Mouse (Mus musculus) MEL (cell line): ENCODE data around the gene Pym1. TPM values are rescaled to one million over a fixed set of nuclear protein-coding genes. Genes with fewer than 3 reads are reported as not detected.
A peak's percentile ranks its signal among the peaks of the same experiment; 100 is the strongest.

Experiments
- DNase-seq: peaks from one replicate; pipeline ENCODE4 v3.0.0; 2011; ENCODE audit warnings: low read depth, low spot score
- H3K27ac ChIP-seq: 2 replicates; pipeline ENCODE4 v1.5.1; 2012; ENCODE audit warnings: low read depth, mild to moderate bottlenecking, control low read depth, low read length, moderate library complexity; ENCODE audit not compliant: control insufficient read depth
- H3K27me3 ChIP-seq, 2 experiments: fragments of 150-350 bp in 1 of 2; sonication (generic) in 1 of 2; 2 replicates each; pipeline ENCODE4 v1.6.1; 2012; ENCODE audit warnings: low read length in 2 of 2, mild to moderate bottlenecking in 2 of 2, improper control_type of control experiment in 1 of 2, moderate library complexity in 1 of 2; ENCODE audit not compliant: insufficient read depth in 2 of 2, control insufficient read depth in 1 of 2
- H3K36me3 ChIP-seq, 2 experiments: 2 replicates each; pipeline ENCODE4 v1.6.1; 2012 to 2014; ENCODE audit warnings: low read length in 2 of 2, improper control_type of control experiment in 1 of 2, inconsistent platforms in 1 of 2, mild to moderate bottlenecking in 1 of 2; ENCODE audit not compliant: insufficient read depth in 2 of 2, control insufficient read depth in 1 of 2
- H3K4me1 ChIP-seq, 2 experiments: fragments of 150-350 bp in 1 of 2; sonication (generic) in 1 of 2; 2 replicates each; pipeline ENCODE4 v1.6.1; 2012; ENCODE audit warnings: low read length in 2 of 2, improper control_type of control experiment in 1 of 2, mild to moderate bottlenecking in 1 of 2; ENCODE audit not compliant: insufficient read depth in 2 of 2, control insufficient read depth in 1 of 2
- H3K4me3 ChIP-seq, 2 experiments: fragments of 150-350 bp in 1 of 2; sonication (generic) in 1 of 2; 2 replicates each; pipeline ENCODE4 v1.5.1; 2012; ENCODE audit warnings: low read depth in 2 of 2, low read length in 2 of 2, mild to moderate bottlenecking in 2 of 2, moderate library complexity in 2 of 2, control low read depth in 1 of 2, improper control_type of control experiment in 1 of 2; ENCODE audit not compliant: control insufficient read depth in 1 of 2, insufficient read depth in 1 of 2
- H3K79me2 ChIP-seq: 2 replicates; pipeline ENCODE4 v1.6.1; 2012; ENCODE audit warnings: mild to moderate bottlenecking, low read length, moderate library complexity; ENCODE audit not compliant: control insufficient read depth, poor library complexity, insufficient read depth
- H3K9ac ChIP-seq: 2 replicates; pipeline ENCODE4 v1.6.1; 2012; ENCODE audit warnings: low read depth, mild to moderate bottlenecking, control low read depth, low read length, moderate library complexity; ENCODE audit not compliant: control insufficient read depth, poor library complexity, severe bottlenecking
- H3K9me3 ChIP-seq: fragments of 150-350 bp; sonication (generic); replicated peaks from 2 replicates; pipeline ENCODE4 v1.6.1; 2012; ENCODE audit warnings: mild to moderate bottlenecking, low read length, improper control_type of control experiment, moderate library complexity; ENCODE audit not compliant: insufficient read depth
- BHLHE40 ChIP-seq: IDR thresholded peaks from 2 replicates; pipeline ENCODE4 v1.6.1; 2012; ENCODE audit warnings: low read depth, mild to moderate bottlenecking, inconsistent platforms, low read length, improper control_type of control experiment, borderline replicate concordance
- CHD1 ChIP-seq: IDR thresholded peaks from 2 replicates; pipeline ENCODE4 v1.6.1; 2012; ENCODE audit warnings: low read depth, mild to moderate bottlenecking, inconsistent platforms, low read length, improper control_type of control experiment
- CHD2 ChIP-seq: IDR thresholded peaks from 2 replicates; pipeline ENCODE4 v1.6.1; 2011; ENCODE audit warnings: low read length, improper control_type of control experiment
- CTCF ChIP-seq, 3 experiments: IDR thresholded peaks in 2 of 3; conservative IDR thresholded peaks in 1 of 3; 2 replicates each; pipeline ENCODE4 v1.5.1; 2011 to 2012; ENCODE audit warnings: low read length in 3 of 3, low read depth in 2 of 3, mild to moderate bottlenecking in 2 of 3, improper control_type of control experiment in 1 of 3, inconsistent platforms in 1 of 3, mixed read lengths in 1 of 3, moderate library complexity in 1 of 3; ENCODE audit not compliant: control insufficient read depth in 1 of 3, insufficient read depth in 1 of 3, poor library complexity in 1 of 3, severe bottlenecking in 1 of 3
- E2F4 ChIP-seq: IDR thresholded peaks from 2 replicates; pipeline ENCODE4 v1.6.1; 2011; ENCODE audit warnings: low read depth, low read length, improper control_type of control experiment, borderline replicate concordance
- ELF1 ChIP-seq: IDR thresholded peaks from 2 replicates; pipeline ENCODE4 v1.6.1; 2014; ENCODE audit warnings: low read depth, mild to moderate bottlenecking, inconsistent platforms, low read length, improper control_type of control experiment, moderate library complexity
- EP300 ChIP-seq, 2 experiments: IDR thresholded peaks; 2 replicates each; pipeline ENCODE4 v1.6.1; 2011; ENCODE audit warnings: improper control_type of control experiment in 2 of 2, low read length in 2 of 2, low read depth in 1 of 2, mild to moderate bottlenecking in 1 of 2
- ETS1 ChIP-seq: IDR thresholded peaks from 2 replicates; pipeline ENCODE4 v1.6.1; 2012; ENCODE audit warnings: low read depth, mild to moderate bottlenecking, inconsistent platforms, low read length, improper control_type of control experiment, moderate library complexity
- GABPA ChIP-seq: IDR thresholded peaks from 2 replicates; pipeline ENCODE4 v1.6.1; 2012; ENCODE audit warnings: low read depth, mild to moderate bottlenecking, inconsistent platforms, low read length, improper control_type of control experiment, moderate library complexity
- GATA1 ChIP-seq: IDR thresholded peaks from 2 replicates; pipeline ENCODE4 v1.6.1; 2011; ENCODE audit warnings: low read depth, low read length, improper control_type of control experiment
- HCFC1 ChIP-seq: IDR thresholded peaks from 2 replicates; pipeline ENCODE4 v1.6.1; 2012; ENCODE audit warnings: low read depth, mild to moderate bottlenecking, inconsistent platforms, low read length, improper control_type of control experiment, moderate library complexity
- JUND ChIP-seq: IDR thresholded peaks from 2 replicates; pipeline ENCODE4 v1.6.1; 2011; ENCODE audit warnings: low read depth, mild to moderate bottlenecking, improper control_type of control experiment, low read length
- KAT2A ChIP-seq: conservative IDR thresholded peaks from 2 replicates; pipeline ENCODE4 v1.6.1; 2012; ENCODE audit warnings: low read depth, low read length, improper control_type of control experiment, inconsistent platforms
- MAFK ChIP-seq: IDR thresholded peaks from 2 replicates; pipeline ENCODE4 v1.6.1; 2011; ENCODE audit warnings: low read depth, mild to moderate bottlenecking, low read length, improper control_type of control experiment, borderline replicate concordance
- MAX ChIP-seq: IDR thresholded peaks from 2 replicates; pipeline ENCODE4 v1.6.1; 2011; ENCODE audit warnings: low read length, improper control_type of control experiment
- MEF2A ChIP-seq: IDR thresholded peaks from 2 replicates; pipeline ENCODE4 v1.6.1; 2014; ENCODE audit warnings: low read depth, mild to moderate bottlenecking, inconsistent platforms, low read length, improper control_type of control experiment; ENCODE audit not compliant: poor library complexity, insufficient replicate concordance, severe bottlenecking; ENCODE audit errors: extremely low read depth
- MXI1 ChIP-seq: IDR thresholded peaks from 2 replicates; pipeline ENCODE4 v1.6.1; 2011; ENCODE audit warnings: mild to moderate bottlenecking, low read depth, low read length, improper control_type of control experiment
- MYB ChIP-seq: IDR thresholded peaks from 2 replicates; pipeline ENCODE4 v1.6.1; 2011; ENCODE audit warnings: mild to moderate bottlenecking, low read depth, low read length, improper control_type of control experiment
- MYC ChIP-seq: IDR thresholded peaks from 2 replicates; pipeline ENCODE4 v1.6.1; 2011; ENCODE audit warnings: low read depth, mild to moderate bottlenecking, low read length, improper control_type of control experiment, moderate library complexity
- NELFE ChIP-seq: IDR thresholded peaks from 2 replicates; pipeline ENCODE4 v1.6.1; 2011; ENCODE audit warnings: low read depth, low read length, improper control_type of control experiment
- NRF1 ChIP-seq: IDR thresholded peaks from 2 replicates; pipeline ENCODE4 v1.6.1; 2014; ENCODE audit warnings: low read depth, mild to moderate bottlenecking, inconsistent platforms, low read length, improper control_type of control experiment, moderate library complexity; ENCODE audit not compliant: poor library complexity, insufficient read depth, severe bottlenecking
- POLR2A ChIP-seq, 2 experiments: IDR thresholded peaks; 2 replicates each; pipeline ENCODE4 v1.6.1; 2011 to 2012; ENCODE audit warnings: low read length in 2 of 2, mild to moderate bottlenecking in 2 of 2, control low read depth in 1 of 2, improper control_type of control experiment in 1 of 2, low read depth in 1 of 2, moderate library complexity in 1 of 2; ENCODE audit not compliant: control insufficient read depth in 1 of 2, insufficient read depth in 1 of 2, poor library complexity in 1 of 2
- POLR2AphosphoS2 ChIP-seq: IDR thresholded peaks from 2 replicates; pipeline ENCODE4 v1.6.1; 2011; ENCODE audit warnings: low read length, improper control_type of control experiment
- POLR2AphosphoS5 ChIP-seq: IDR thresholded peaks from 2 replicates; pipeline ENCODE4 v1.6.1; 2012; ENCODE audit warnings: low read depth, borderline replicate concordance, mild to moderate bottlenecking, inconsistent platforms, low read length, moderate library complexity, mixed read lengths
- RAD21 ChIP-seq: IDR thresholded peaks from 2 replicates; pipeline ENCODE4 v1.6.1; 2011; ENCODE audit warnings: mild to moderate bottlenecking, low read depth, low read length, improper control_type of control experiment
- RCOR1 ChIP-seq: IDR thresholded peaks from 2 replicates; pipeline ENCODE4 v1.6.1; 2012; ENCODE audit warnings: low read depth, mild to moderate bottlenecking, inconsistent platforms, low read length, improper control_type of control experiment
- SIN3A ChIP-seq: IDR thresholded peaks from 2 replicates; pipeline ENCODE4 v1.6.1; 2012; ENCODE audit warnings: low read length, improper control_type of control experiment, inconsistent platforms
- TAL1 ChIP-seq: IDR thresholded peaks from 2 replicates; pipeline ENCODE4 v1.6.1; 2012; ENCODE audit warnings: mild to moderate bottlenecking, inconsistent platforms, low read length, moderate library complexity, mixed read lengths
- TBP ChIP-seq: IDR thresholded peaks from 2 replicates; pipeline ENCODE4 v1.8.0; 2011; ENCODE audit warnings: low read depth, low read length, improper control_type of control experiment
- TCF12 ChIP-seq: IDR thresholded peaks from 2 replicates; pipeline ENCODE4 v1.6.1; 2014; ENCODE audit warnings: low read depth, mild to moderate bottlenecking, inconsistent platforms, low read length, improper control_type of control experiment, moderate library complexity
- UBTF ChIP-seq: IDR thresholded peaks from 2 replicates; pipeline ENCODE4 v1.6.1; 2012; ENCODE audit warnings: low read depth, mild to moderate bottlenecking, inconsistent platforms, low read length, improper control_type of control experiment, moderate library complexity, borderline replicate concordance; ENCODE audit not compliant: insufficient read depth
- ZC3H11A ChIP-seq: IDR thresholded peaks from 2 replicates; pipeline ENCODE4 v1.6.1; 2012; ENCODE audit warnings: low read depth, mild to moderate bottlenecking, inconsistent platforms, low read length, improper control_type of control experiment
- ZKSCAN1 ChIP-seq: IDR thresholded peaks from 2 replicates; pipeline ENCODE4 v1.6.1; 2012; ENCODE audit warnings: low read depth, mild to moderate bottlenecking, inconsistent platforms, low read length, improper control_type of control experiment, moderate library complexity
- ZMIZ1 ChIP-seq: IDR thresholded peaks from 2 replicates; pipeline ENCODE4 v1.6.1; 2012; ENCODE audit warnings: low read depth, mild to moderate bottlenecking, inconsistent platforms, low read length, improper control_type of control experiment, moderate library complexity
- ZNF384 ChIP-seq: IDR thresholded peaks from 2 replicates; pipeline ENCODE4 v1.6.1; 2012; ENCODE audit warnings: low read depth, mild to moderate bottlenecking, inconsistent platforms, low read length, improper control_type of control experiment
- polyA plus RNA-seq, 2 experiments: library from polyadenylated mRNA; stranded (reverse) in 1 of 2; unstranded in 1 of 2; fragments of >175 nt in 1 of 2; fragments of >200 nt in 1 of 2; gene quantifications; 2 replicates each; pipeline versions ENCODE4 v1.2.1 to v1.2.4; 2012; ENCODE audit warnings: low replicate concordance in 2 of 2, low read depth in 1 of 2; ENCODE audit not compliant: insufficient read length in 2 of 2, insufficient read depth in 1 of 2, missing spikeins in 1 of 2
- total RNA-seq: library from RNA; depleted of rRNA; stranded (reverse); fragments of 300-350 nt; gene quantifications from 2 replicates; pipeline ENCODE4 v1.2.3, GENCODE M21; 2012

The Pym1 gene
- total and polyA plus RNA-seq, 3 experiments = 77.4 to 107 TPM; not detected in 1

- peak; percentile 99 for DNase-seq
- H3K27ac ChIP-seq = peak overlapping the region; percentile 87
- H3K9ac ChIP-seq = peak overlapping the region; percentile 90
- peaks cover 5 to 12% of the 10 kb centered on the region in 2 experiments; a peak in 3 of 4 replicates for H3K4me1 ChIP-seq
- H3K36me3 ChIP-seq = peaks cover 0 to 8% of the 10 kb centered on the region in 2 experiments; a peak in 2 of 4 replicates
- peak overlapping the region; percentile 86 to 92 for H3K4me3 ChIP-seq
- H3K27me3 ChIP-seq = no peaks in the 10 kb centered on the region
- H3K9me3 ChIP-seq = no peaks in the 10 kb centered on the region
- H3K79me2 ChIP-seq = peaks cover 27% of the 10 kb centered on the region
- TF ChIP-seq BHLHE40 (no peak), SIN3A (peak; percentile 89), CTCF (IDR thresholded peaks at IDR 0.05 in 2 of 3, conservative IDR thresholded peaks at IDR 0.05 in 1 of 3; ENCODE audit: control insufficient read depth in 1 of 3, insufficient read depth in 1 of 3, low read depth in 2 of 3, low read length in 3 of 3, poor library complexity in 1 of 3, severe bottlenecking in 1 of 3) (peak in 2 of 3 experiments; percentile 6 to 26; a peak in 2 of 6 replicates), ELF1 (peak; percentile 100), ZMIZ1 (peak; percentile 75), JUND (no peak), RCOR1 (no peak), GABPA (no peak), MAFK (no peak), NELFE (peak; percentile 67), ZC3H11A (no peak), HCFC1 (peak; percentile 97), ZKSCAN1 (no peak), UBTF (no peak), POLR2AphosphoS5 (no peak), MYB (no peak), MAX (0 out of 2 replicates have a peak, but pooled peaks have one; percentile 30), MYC (0 out of 2 replicates have a peak, but pooled peaks have one; percentile 30), KAT2A (no peak; the same call in 1 of the 2 replicates), POLR2AphosphoS2 (no peak; the same call in 1 of the 2 replicates), CHD2 (peak; percentile 66), POLR2A (IDR thresholded peaks at IDR 0.05; ENCODE audit: control insufficient read depth in 1 of 2, insufficient read depth in 1 of 2, low read depth in 1 of 2, low read length in 2 of 2, poor library complexity in 1 of 2) (peak; percentile 38 to 63; a peak in 1 of 4 replicates), E2F4 (peak; percentile 71; the same call in 1 of the 2 replicates), TAL1 (no peak), CHD1 (no peak), MEF2A (no peak), ETS1 (peak; percentile 50; the same call in 1 of the 2 replicates), GATA1 (no peak), EP300 (IDR thresholded peaks at IDR 0.05; ENCODE audit: low read depth in 1 of 2, low read length in 2 of 2) (peak in 1 of 2 experiments; percentile 32; a peak in 1 of 4 replicates), MXI1 (peak; percentile 45), TCF12 (0 out of 2 replicates have a peak, but pooled peaks have one; percentile 7), RAD21 (no peak), TBP (no peak), ZNF384 (peak; percentile 70), NRF1 (peak; percentile 52)
These were observed 57.7 kb downstream of the Pym1 start for GRCm38 (mm10) chr10:128805092-128806000.
